Mouse (Mus musculus) ovary, adult 18-20 months (tissue): ENCODE data around the gene Pbxip1.

Experiments used
- DNase-seq: peaks from one replicate; pipeline ENCODE4 v3.0.0; 2022; ENCODE audit warnings: low spot score, mixed read lengths

Pbxip1 gene

DNA sequence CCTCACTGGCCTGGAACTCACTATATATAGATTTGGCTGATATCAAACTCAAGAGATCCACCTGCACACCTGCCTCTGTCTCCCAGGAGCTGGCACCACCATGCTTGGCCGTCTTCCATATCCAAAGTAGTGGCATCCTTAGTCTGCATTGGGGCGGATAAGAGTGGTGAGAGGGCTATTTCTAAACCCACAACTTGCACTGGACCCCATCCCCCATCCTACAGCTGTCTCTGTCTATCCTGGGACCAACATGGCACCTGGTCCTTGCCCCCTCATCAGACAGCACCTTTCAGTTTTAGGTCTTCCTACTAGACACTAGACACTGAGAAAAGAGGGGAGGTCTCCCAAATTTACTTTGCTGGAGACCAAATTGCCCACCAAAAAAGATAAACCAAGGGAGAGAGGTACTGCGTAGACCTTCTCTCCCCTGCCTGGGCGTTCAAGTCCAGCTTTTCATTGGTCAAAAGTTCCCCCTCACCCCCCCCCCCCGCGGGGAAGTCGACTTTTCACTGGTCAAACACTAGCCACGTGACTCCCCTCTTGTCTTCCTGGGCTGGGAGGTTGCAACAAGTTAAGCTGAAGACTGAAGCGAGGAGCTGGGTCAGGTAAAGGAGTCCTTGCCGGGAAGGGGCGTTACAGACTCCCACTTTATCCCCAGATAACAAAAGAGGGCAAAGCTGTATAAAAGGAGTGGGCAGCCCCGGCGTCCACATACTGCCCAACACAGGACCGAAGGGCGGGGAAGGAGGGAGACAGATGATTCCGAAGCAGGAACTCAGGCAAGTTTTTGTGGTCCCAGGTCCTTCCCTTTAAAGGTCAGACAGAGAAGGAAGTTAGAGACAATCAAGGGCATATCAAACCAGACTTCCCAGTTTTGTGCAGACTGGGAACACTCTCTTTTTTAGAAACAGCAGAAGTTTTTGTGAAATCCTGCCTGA lies at the start of gene Pbxip1:
TSS of gene Pbxip1 (plus strand) at position 531 of the 938 bp plus-strand sequence.
- peak; percentile 65 for DNase-seq

DNA sequence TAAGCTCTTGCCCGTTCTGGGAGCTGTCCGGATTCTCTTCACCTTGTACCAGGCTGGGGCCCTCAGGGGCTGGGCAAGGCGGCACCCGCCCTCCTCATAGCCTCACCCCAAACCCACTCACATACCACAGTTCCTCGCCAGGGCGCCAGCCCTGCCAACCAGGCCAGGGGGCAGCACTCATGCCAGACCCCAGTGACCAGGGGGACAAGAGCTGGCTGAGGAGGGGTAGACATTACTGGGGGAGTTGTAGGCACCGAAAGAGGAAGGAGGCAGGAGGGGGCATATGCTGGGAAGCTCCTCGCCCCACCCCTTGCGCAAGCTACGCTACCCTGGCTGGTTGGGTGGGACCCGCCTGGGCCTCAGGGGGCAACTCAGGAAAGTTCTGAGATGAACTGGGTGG lies 48.9 kb upstream of the Pbxip1 start:
- no peak for DNase-seq

DNA sequence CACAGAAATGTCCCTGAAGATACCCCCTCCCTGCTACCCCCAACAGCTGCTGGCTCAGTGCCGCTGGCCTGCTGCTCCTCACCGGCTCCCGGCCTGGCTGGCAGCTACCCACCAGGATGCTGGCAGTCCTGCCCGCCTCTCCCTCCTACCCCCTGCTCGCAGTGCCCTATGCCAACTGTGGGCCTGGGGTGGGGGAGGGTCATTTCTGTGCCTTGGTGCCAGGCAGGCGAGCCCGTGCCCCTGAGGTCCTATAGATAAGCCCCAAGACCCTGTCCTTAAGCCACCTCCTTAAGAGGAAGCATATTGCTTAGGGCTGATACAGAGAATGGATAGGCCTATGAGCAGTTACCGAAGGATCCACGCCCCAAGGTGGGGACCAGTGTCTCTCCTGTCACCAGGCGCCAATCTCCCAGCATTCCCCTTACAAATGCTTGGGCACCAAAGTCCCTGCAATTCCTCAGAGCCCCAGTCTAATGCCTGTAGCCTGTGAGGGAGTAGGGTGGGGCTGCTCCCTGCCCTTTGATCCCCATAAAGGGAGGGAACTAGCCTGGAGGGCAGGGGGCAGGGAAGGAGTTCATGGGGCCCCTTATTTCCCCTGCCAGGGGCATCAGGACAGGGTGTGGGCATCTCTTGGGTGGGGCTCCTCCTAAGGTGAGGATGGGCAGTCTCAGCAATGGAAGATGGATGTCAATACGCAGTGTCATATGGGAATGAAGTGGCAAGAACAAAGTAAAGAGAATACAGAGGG lies 48.2 kb upstream of the Pbxip1 start:
- DNase-seq: no peak

DNA sequence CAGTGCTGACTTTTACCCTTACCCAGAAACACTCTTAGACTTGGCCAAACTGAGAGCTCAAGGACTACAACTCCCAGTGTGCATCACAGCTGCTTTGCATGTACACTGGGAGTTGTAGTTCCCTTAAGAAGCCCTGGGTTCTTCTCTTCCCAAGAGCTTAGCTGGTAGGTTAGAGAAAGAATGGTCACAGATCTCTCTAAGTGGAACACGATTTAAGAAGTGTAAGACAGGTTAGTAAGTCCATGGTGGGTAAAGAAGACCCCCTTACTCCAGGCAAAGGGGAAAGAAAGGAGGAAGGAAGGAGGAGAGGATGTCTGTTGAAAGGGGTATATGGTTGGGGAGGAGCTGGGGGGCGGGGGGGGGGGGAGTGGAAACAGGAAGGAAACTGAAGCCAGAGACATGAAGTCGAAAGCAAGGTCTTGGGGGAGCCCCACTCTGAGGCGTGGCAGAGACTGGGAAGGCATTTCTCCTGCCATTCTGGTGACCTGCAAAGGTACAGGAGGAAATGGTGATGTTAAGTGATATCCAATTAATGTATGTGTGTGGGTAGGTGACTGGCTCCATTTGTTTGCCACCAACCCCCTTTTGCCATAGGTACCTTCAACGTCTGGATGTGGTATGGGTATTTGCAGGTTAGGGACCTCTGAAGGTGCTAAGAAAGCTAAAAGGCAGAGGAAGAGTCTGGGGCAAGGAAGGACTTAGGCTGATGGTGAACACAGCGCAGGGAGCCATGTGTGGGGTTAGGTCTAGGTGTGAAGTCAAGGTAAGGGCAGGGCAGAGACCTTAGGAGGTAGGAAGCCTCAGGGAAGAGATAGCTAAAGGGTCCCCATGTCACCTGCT lies 47.4 kb upstream of the Pbxip1 start:
- no peak for DNase-seq

DNA sequence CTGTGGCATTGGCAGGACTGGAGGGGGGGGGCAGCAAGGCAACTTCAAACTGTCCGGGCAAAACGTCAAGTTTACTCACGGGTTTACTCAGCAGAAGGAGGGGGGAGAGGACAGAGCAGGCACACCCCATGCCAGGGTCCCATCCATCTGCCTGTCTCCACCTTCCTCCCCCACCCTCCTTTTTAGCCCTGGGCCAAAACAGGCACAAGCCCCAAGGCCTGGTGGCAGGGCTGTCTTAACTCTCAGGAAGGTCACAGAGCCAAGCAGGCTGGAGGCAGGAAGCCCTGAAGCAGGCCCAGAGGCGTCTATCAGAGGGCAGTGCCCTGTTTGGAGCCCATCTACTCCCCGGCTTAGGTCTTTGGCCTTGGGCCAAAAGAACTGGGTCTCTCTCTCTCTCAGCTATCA lies 46.4 kb upstream of the Pbxip1 start:
- peak; percentile 66 for DNase-seq

DNA sequence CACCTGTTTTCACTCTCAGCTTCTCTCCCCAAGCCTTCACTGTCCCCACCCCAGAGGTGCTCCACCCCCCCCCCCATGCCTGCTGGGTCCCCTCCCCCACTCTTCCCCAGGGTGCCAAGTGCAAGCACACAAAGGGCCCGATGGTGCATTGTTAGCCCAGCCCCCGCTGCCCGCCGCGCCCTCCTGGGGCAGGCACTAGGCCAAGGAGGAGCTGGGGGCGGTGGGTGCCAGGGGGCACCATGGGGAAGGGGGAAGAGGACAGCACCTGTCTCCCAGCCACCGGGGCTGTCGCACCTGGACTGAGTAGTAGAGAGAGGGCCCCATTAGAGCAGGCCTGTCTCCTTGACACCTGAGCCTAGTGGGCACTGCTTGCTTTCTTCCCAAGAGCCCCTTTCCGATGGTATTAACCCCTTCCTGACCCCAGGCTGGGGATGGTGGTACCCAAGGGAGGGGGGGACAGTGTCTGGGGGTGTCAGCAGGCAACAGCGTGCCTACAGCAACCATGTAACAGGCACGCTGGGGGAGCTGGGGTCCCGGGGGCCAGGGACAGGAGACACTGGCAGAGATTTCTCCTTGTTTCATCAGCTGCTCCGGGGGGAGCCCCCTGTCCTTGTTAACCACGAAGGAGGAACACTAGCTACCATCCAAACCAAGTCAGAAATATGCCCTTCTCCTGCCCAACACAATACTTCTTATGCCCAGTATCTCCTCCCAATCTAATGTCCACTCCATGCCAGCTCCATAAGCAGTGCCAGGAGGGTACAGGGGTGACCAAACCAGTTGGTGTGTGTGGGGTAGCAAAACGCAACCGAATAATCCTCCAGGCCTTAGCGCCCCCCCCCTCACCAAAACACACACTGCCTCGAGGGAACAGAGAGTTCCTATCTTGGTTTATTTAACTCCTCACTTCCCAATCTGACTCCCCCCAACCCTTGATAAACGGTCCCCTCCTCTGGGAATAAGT lies 45.5 kb upstream of the Pbxip1 start:
- no peak for DNase-seq

DNA sequence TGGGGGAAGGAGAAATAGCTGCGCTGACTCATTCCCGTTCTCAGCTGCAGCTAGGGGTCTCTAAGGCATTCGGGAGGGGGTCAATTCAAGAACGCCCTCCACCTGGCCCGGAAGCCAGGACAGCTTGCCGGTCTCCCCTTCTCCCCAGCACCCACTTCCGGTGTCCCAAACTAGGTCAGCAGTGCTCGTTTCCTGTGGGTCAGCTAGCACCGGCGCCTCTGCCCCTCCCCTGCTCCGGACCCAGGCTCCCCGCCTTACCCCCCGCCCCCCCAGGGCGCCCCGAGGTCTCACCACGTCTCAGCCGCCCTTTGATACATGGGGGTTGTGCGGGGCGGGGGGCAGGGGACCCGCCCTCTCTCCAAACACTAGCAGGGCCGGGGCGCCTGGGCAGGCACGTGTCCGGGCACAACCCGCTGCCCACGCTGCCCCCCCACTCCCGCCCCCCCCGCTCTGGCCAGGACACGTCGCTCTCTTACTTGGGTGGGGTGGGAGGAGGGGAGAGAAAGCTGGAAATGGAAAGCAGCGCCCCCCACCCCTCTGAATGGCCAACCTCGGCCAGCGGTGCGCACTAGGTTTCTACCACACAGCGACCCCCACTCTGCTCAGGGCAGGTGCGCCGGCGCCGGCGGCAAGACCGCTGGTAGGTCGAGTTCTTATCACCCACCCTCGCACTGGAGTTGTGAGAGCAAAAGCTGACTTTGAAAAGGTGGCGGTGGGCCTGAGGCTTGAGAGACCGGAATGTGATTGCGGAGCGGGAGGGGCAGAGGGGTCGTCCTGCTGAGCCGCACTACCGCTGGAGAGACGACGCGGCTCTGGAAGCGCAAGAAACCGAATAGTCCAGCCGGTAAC lies 44.6 kb upstream of the Pbxip1 start:
- DNase-seq: no peak

DNA sequence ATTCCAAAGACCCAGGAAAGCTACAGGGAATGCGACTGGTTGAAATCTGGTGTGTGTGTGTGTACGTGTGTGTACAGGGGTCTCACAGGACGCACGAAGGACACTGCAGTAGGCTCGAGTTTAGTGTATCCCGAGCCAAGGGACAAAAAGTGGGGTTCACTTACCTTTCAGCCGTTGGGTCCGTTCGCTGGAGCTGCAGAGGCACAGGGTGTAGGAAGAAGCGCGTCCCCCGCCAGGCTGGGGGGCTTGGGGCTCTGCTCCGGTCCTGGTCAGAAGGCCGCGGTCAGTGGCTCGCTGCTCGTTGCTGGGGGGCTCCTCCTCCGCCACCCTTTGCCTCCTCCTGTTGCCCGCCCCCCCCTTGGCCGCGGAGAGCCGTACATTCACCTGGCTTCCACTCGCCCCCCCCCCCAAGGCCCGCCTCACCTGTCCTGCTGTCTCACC lies 43.6 kb upstream of the Pbxip1 start:
- DNase-seq: no peak

DNA sequence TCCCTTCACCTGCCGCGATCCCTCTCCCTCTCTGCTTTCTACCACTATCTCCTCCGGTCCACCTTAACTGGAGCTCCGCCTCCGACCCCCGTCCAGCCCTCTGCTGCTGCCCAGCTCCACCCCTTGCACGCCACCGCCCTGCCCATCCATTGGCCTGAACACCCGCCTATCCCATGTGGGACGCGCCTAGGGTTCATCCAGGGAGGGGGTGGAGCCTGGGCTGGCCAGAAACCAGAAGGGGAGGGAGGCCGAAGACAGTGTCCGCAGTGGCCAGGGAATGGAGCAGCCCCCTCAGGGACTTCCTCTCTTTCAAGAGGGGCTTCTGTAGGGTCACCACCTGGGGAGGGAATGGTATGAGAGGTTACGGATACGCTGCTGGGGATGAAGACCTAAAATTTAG lies 42.9 kb upstream of the Pbxip1 start:
- DNase-seq: peak; percentile 99

DNA sequence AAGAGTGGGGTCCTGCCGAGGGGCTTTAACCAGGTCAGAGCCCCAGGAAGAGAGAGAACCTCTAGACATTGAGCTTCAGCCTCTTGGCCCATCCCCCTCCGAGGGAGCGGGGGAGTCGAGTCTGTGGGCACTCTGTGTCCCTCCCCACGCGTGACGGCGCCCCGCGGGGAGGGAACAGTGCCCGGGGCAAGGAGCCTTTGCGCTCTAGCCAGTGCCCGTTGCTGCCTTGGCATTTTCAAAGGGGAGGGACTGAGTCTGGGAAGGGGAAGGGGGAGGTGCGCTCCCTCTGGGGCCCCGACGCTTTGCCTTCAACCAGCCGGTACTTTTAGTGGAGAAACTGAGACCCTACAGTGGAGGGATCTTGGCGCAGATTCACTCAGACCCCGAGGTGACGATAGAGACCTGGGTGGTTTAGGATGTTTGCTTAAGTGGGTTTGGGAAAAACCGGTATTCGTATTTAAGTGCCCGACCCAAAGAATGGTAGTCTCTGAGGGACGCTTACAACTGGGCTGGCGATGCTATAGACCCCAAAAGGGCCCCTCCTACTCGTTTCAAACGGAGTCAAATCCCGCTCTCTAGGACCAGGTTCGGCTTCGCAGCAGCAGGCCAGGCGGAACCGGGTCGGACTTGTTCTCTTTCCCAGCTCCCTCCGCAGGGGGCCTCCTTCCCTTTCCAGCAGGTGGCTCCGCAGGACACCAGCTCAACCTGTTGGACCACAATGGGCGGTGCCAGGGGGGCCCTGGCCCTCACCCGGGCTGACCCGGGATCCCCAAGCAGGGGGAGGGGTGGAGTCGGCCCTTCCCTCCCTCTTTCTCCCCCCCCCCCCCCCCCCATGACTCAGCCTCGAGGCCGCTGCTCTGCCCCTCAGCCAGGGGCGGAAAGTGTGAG lies 42.3 kb upstream of the Pbxip1 start, which contains the start of gene Zbtb7b:
TSS of gene Zbtb7b (minus strand) at position 771 of the 888 bp plus-strand sequence.
- DNase-seq: peak; percentile 78

DNA sequence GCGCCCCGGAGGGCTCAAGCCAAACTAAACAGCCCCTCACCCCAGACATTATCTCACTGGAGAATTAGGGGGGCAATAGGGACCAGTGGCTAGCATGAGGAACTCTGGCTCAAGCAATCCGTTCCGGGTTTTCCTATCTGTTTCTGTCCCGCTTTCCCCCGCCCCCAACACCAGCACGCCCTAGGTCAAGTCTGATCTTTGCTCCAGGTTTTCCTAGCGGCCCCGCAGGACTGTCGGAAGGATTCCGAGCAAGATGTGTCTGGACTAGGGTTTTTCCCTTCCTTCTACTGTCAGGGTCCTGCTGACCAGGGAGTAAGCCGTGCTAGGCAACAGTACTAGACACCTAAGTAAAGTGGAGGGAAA lies 41.6 kb upstream of the Pbxip1 start:
- DNase-seq: peak; percentile 79

DNA sequence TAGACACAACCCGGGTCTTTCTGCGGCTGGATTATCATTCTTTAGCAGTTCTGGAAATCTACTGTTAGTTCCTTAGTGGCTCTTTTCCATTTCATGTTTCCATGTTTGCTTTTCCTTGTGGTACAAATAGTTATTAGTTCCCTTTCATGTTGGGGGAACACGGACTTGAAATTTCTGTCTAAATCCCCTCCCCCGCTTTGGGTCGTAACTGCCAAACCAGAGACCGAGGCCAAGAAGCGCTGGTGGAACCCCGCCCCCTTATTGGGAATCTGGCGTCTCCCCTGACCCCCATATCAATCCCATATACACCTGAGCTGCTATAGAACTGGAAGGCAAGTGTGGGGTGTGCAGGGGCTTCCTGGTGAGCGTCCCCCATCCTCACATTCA lies 41.1 kb upstream of the Pbxip1 start:
- no peak for DNase-seq

DNA sequence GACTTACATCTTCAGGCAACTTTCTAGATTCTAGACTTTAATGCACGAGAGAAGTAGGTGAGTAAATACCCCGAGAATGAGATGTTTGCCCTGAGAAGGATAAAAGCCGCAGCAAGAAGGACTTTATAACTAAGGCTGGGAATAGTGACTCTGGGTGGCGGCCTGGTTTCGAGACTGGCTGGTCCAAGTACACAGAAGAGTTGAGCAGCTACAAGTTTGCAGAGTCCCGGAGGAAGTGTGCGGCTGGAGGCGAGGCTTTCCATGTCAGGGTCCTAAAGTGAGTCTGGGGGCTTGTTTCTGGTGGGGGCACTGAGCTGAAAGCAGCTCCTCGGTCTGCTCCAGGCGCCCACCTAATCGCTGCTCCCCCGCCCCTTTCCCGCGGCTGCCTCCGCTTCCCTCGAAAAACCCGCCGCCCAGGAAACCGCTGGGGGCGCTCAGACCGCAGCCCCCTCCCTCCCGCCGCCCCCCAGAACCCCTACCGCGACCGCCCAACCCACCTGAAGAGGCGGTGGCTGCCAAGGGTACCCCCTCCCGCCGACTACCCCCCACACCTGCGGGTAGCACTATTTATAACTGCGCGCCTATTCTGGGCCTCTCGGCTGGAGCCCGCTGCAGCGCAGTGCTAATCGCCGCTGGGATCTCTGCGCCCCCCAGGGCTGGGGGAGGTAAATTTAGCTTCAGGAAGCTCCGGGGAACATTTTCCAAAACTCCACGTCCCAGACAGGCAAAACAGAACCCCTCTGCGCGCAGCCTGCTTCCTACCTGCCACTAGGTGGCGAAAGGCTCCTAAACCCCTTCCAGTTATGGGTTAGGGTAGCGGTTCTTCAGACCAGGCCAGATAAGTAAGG lies 40.5 kb upstream of the Pbxip1 start:
- no peak for DNase-seq

DNA sequence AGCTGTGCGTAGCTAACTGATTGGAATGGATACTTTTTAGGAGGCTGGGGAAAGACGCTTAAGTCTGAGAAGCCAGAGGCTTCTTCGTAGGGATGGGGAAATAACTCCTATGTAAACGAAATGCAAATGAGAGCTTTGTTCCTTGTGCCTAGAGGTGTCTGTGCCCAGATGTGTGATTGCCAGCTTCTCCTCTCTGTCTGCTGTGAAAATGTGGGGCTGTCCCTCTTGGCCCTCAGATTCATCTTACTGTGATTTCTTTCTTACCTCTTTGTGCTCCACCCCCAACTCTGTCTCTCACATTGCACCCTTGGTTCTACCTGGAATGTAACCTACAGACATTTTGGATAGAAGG lies 39.9 kb upstream of the Pbxip1 start:
- DNase-seq: no peak

DNA sequence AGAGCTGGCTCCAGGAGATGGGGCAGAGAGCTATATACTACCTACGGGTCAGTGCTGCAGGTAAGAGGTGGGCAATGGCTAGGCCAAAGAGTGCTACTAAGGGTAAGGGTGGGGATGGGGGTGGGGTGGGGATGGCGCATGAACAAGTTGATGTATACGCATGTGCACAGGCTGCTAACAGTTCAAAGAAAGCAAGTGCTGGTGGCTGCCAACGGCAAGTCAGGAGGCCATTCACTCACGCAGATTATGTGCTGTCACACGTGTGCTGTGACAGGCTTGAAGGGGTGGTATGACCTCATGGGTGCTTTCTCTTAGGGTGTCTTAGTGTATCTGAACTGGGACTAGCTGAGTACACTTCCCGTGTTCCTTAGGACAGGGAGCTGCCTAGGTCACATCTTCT lies 35.2 kb upstream of the Pbxip1 start:
- no peak for DNase-seq

DNA sequence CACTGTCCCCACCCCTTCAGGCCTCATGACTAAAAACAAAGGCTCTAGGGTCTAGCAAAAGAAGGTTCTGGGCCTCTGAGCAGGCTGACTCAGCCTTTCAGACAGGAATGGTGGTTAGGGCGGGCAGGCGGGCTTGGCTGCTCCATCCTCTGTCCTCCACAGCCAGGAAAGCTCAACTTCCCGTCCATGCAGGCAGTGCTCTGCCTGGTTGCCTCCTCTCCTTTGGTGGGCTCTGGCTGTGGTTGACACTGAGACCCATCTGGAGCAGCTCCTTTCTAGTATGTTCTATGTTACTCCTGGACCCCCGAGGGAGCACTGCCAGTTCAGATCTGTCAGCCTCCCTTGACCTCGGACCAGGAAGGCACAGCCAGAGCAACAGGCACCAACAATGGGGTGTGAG lies 33.8 kb upstream of the Pbxip1 start, which contains the start of gene Lenep:
TSS of gene Lenep (minus strand) at position 101 of the 400 bp plus-strand sequence.
- DNase-seq: no peak

DNA sequence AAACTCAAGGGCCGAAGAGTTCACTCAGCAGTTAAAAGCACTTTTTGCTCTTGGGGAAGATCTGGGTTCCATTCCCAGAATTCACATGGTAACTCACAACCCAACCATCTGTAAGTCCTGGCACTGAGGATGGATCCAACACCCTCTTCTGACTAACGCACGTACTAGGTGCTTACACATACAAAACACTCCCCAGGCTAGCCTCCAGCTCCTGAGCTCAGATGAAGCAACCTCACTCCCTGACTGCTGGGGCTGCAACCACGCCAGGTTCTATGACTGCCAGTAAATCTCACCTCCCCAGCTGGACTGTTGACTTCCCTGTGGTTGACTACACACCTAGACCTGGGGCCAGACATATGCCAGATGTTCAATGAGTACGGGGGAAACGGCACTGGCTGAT lies 29.6 kb upstream of the Pbxip1 start:
- DNase-seq: no peak

DNA sequence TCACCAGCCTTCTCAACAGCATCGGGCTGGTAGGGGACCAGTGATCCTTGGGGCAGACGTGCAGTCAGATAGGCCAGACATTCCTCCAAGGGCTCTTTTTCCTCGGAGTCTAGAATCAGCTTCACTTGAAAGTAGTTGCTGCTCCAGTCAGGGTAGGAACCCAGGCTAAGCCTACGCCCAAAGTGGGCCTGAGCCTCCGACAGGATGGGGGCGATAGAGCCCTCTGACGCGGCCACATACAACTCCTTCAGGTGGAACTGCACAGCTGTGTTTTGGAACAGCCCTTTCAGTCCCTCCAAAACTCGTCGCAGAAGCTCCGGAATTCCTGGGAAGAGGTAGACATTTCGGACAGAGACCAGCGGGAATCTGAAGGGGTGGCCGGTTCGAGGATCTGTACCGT lies 28.1 kb upstream of the Pbxip1 start:
- no peak for DNase-seq
